Mouse (Mus musculus) forebrain, postnatal 0 days (tissue): ENCODE measurements at regions not wholly inside any gene's neighbourhood (a gene's known extent, or its start where the extent isn't known, plus 50 kb on each side); places are given as distances from the start of the nearest gene placed in this dataset.
A peak's percentile ranks its signal among the peaks of the same experiment; 100 is the strongest.

Source experiments
- ATAC-seq: fragments of 200-750 bp; cut with Nextera tagmentation; 2 replicates; pipeline ENCODE4 v1.8.0; 2017; ENCODE audit warnings: mild to moderate bottlenecking, moderate library complexity
- DNase-seq: peaks from one replicate; pipeline ENCODE4 v3.0.0-alpha.2; 2015
- H3K27ac ChIP-seq: fragments of 300-500 bp; sonication (generic); 2 replicates; pipeline ENCODE4 v1.5.1; 2014; ENCODE audit warnings: low read depth, mild to moderate bottlenecking, antibody characterized with exemption, low read length, moderate library complexity, mixed read lengths
- H3K27me3 ChIP-seq: fragments of 300-500 bp; sonication (generic); 2 replicates; pipeline ENCODE4 v1.6.1; 2014; ENCODE audit warnings: mild to moderate bottlenecking, low read length, mixed read lengths; ENCODE audit not compliant: insufficient read depth
- H3K36me3 ChIP-seq: fragments of 300-500 bp; sonication (generic); 2 replicates; pipeline ENCODE4 v1.6.1; 2014; ENCODE audit warnings: mild to moderate bottlenecking, moderate library complexity; ENCODE audit not compliant: insufficient read depth
- H3K4me1 ChIP-seq: fragments of 300-500 bp; sonication (generic); 2 replicates; pipeline ENCODE4 v1.6.1; 2014; ENCODE audit warnings: antibody characterized with exemption; ENCODE audit not compliant: insufficient read depth
- H3K4me2 ChIP-seq: fragments of 300-500 bp; sonication (generic); 2 replicates; pipeline ENCODE4 v1.6.1; 2014; ENCODE audit warnings: low read depth, mild to moderate bottlenecking, moderate library complexity
- H3K4me3 ChIP-seq: fragments of 300-500 bp; sonication (generic); 2 replicates; pipeline ENCODE4 v1.5.1; 2014; ENCODE audit warnings: low read depth, low read length, mixed read lengths
- H3K9ac ChIP-seq: fragments of 300-500 bp; sonication (generic); 2 replicates; pipeline ENCODE4 v1.6.1; 2014; ENCODE audit warnings: mild to moderate bottlenecking
- H3K9me3 ChIP-seq: fragments of 300-500 bp; sonication (generic); 2 replicates; pipeline ENCODE4 v1.6.1; 2016; ENCODE audit warnings: low read length
- CTCF ChIP-seq: sonication (generic); IDR thresholded peaks from 2 replicates; pipeline ENCODE4 v1.5.1; 2016; ENCODE audit warnings: antibody characterized with exemption, control low read depth, low read depth
- WGBS: fragments of 180-500 bp; shearing (Covaris S2); extraction: QIAGEN DNeasy Blood & Tissue Kit; methylation state at CpG from one replicate; pipeline ENCODE4 v1.1.7; 2014; 5-methylcytosine and 5-hydroxymethylcytosine counted together

GRCm38 (mm10) chr2:159284525-159285189 is 490.1 kb downstream of the Dhx35 start:
- no peaks in the 10 kb centered on the region for H3K27me3 ChIP-seq
- no peak overlapping the region for H3K4me3 ChIP-seq
- no peak overlapping the region for H3K9ac ChIP-seq
- no peak for DNase-seq
- no peaks in the 10 kb centered on the region for H3K9me3 ChIP-seq
- peaks cover 6% of the 10 kb centered on the region; the same call in 1 of the 2 replicates for H3K4me1 ChIP-seq
- 70% methylated on average over 8 of the region's 8 CpGs for WGBS
- no peak for ATAC-seq
- no peak overlapping the region for H3K27ac ChIP-seq
- TF ChIP-seq CTCF, result no peak
- H3K4me2 ChIP-seq, result no peak overlapping the region
- no peaks in the 10 kb centered on the region for H3K36me3 ChIP-seq

- no peak for DNase-seq
- Histone ChIP-seq H3K9me3 (no peaks in the 10 kb centered on the region), H3K27ac (no peak overlapping the region), H3K27me3 (no peaks in the 10 kb centered on the region), H3K4me2 (no peak overlapping the region), H3K9ac (no peak overlapping the region), H3K4me1 (peaks cover 6% of the 10 kb centered on the region; the same call in 1 of the 2 replicates), H3K4me3 (no peak overlapping the region), H3K36me3 (no peaks in the 10 kb centered on the region)
- no peak for TF ChIP-seq CTCF
- WGBS, result 84% methylated on average over 6 of the region's 6 CpGs
- no peak for ATAC-seq
These were observed 493.5 kb downstream of the Dhx35 start for GRCm38 (mm10) chr2:159287996-159288563.

GRCm38 (mm10) chr2:159290081-159290480 is 495.5 kb downstream of the Dhx35 start:
- ATAC-seq, result no peak
- WGBS, result 86% methylated on average over 1 of the region's 1 CpGs
- no peak for DNase-seq

GRCm38 (mm10) chr2:159307001-159307400 is 512.4 kb downstream of the Dhx35 start:
- Histone ChIP-seq H3K4me1 (no peaks in the 10 kb centered on the region), H3K4me3 (no peak overlapping the region), H3K4me2 (no peak overlapping the region), H3K27ac (no peak overlapping the region), H3K36me3 (no peaks in the 10 kb centered on the region), H3K27me3 (no peaks in the 10 kb centered on the region), H3K9ac (no peak overlapping the region), H3K9me3 (no peaks in the 10 kb centered on the region)
- TF ChIP-seq CTCF, result no peak
- 64% methylated on average over 7 of the region's 7 CpGs for WGBS
- ATAC-seq (no peak), DNase-seq (no peak)

More at GRCm38 (mm10) chr2:159290081-159290480, 495.5 kb downstream of the Dhx35 start:
- TF ChIP-seq CTCF, result no peak
- Histone ChIP-seq H3K4me3 (no peak overlapping the region), H3K27ac (no peak overlapping the region), H3K4me1 (no peaks in the 10 kb centered on the region), H3K9me3 (no peaks in the 10 kb centered on the region), H3K9ac (no peak overlapping the region), H3K36me3 (no peaks in the 10 kb centered on the region), H3K27me3 (no peaks in the 10 kb centered on the region), H3K4me2 (no peak overlapping the region)

- ATAC-seq (no peak), DNase-seq (peak; percentile 13)
- Histone ChIP-seq H3K9ac (no peak overlapping the region), H3K27me3 (no peaks in the 10 kb centered on the region), H3K4me3 (no peak overlapping the region), H3K9me3 (no peaks in the 10 kb centered on the region), H3K4me1 (no peaks in the 10 kb centered on the region), H3K27ac (no peak overlapping the region), H3K4me2 (no peak overlapping the region), H3K36me3 (no peaks in the 10 kb centered on the region)
- no peak for TF ChIP-seq CTCF
- 43% methylated on average over 3 of the region's 3 CpGs for WGBS
These were observed 540.1 kb downstream of the Dhx35 start for GRCm38 (mm10) chr2:159334711-159335110.

- Histone ChIP-seq H3K27ac (no peak overlapping the region), H3K4me3 (no peak overlapping the region), H3K9me3 (no peaks in the 10 kb centered on the region), H3K4me1 (no peaks in the 10 kb centered on the region), H3K4me2 (no peak overlapping the region), H3K36me3 (no peaks in the 10 kb centered on the region), H3K27me3 (no peaks in the 10 kb centered on the region), H3K9ac (no peak overlapping the region)
- TF ChIP-seq CTCF, result no peak
- WGBS, result 62% methylated on average over 2 of the region's 2 CpGs
- peak; percentile 21 for DNase-seq
- ATAC-seq, result no peak
These were observed 542.0 kb downstream of the Dhx35 start for GRCm38 (mm10) chr2:159336646-159337045.
